Mouse (Mus musculus): ENCODE results near the gene Enox1.

- TF ChIP-seq CTCF (IDR thresholded peaks at IDR 0.05; ENCODE audit: extremely low read depth, insufficient read depth, insufficient read length, insufficient replicate concordance) = no peak
- no peak for TF ChIP-seq POLR2A (IDR thresholded peaks at IDR 0.05; ENCODE audit: low read depth, low read length)
Measured at GRCm38 (mm10) chr14:77632466-77633171, 476.1 kb downstream of the Enox1 start.

All from spleen, adult 2 months (tissue).